Mouse (Mus musculus) gastrocnemius, adult 8-10 months (tissue): Measurements from ENCODE around the gene Kmt2b. TPM values are rescaled to one million over a fixed set of nuclear protein-coding genes. Genes with fewer than 3 reads are reported as not detected.

Experiments
- DNase-seq, 2 experiments: peaks; one replicate each; pipeline ENCODE4 v3.0.0; 2022; ENCODE audit warnings: low spot score in 2 of 2
- microRNA-seq: library from miRNA; unstranded; fragments of <30 nt; microRNA quantifications from one replicate; pipeline ENCODE4 v1.2.0, GENCODE M21; 2022
- total RNA-seq, 4 experiments: library from RNA; stranded (reverse); gene quantifications; 2 replicates each; pipeline ENCODE4 v1.2.4; 2022

Kmt2b gene
- total RNA-seq, 4 experiments from 2014 or later, result 10.9 to 15.2 (median 13.0) TPM

GRCm38 (mm10) chr7:30540572-30540971 is 48.0 kb downstream of the Kmt2b start:
- no peak for DNase-seq

GRCm38 (mm10) chr7:30534633-30535577 is 53.6 kb downstream of the Kmt2b start, which contains the start of gene Arhgap33:
Arhgap33 (minus strand) TSS chr7:30535060.
- peak; percentile 91 to 93 for DNase-seq

DNA sequence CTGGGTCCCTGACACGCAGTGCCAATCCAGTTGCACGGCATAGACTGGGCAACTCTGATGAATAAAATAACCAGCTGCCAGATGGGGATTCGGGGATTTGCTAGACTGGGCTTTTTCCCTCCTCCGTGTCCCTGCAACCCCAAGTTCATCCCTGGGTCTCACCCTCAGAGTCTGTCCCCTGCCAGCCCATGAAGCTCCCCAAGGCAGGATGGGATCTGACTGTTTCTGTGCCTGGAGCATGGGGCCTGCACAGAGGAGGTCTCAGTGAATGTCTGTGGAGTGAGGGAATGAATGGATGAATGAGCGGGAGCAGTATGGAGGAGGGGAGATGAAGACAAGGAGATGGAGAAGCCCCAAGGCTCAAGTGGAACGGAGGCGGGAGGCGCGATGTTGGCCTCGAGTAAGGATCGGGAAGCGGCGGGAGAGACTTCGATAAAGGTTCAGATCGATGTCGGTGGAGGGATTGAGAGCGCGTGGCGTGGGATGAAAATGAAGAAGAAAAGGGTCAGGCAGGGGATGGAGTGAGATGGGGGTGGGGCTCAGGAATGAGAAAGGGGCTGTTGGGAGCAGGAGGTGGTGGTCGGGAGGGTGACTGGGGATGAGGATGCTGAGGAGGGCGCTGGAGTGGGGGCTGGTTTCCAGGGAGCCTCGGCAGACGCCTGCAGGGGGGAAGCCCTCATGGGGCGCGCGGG is 54.4 kb downstream of the Kmt2b start:
- DNase-seq, result no peak

- DNase-seq, result no peak
Observed at GRCm38 (mm10) chr7:30532931-30533330, 55.6 kb downstream of the Kmt2b start.

GRCm38 (mm10) chr7:30531291-30531815 is 57.2 kb downstream of the Kmt2b start:
- no peak for DNase-seq

- no peak for DNase-seq
Observed at GRCm38 (mm10) chr7:30526981-30527380, 61.5 kb downstream of the Kmt2b start.

- DNase-seq, result no peak
Observed at GRCm38 (mm10) chr7:30526399-30526798, 62.1 kb downstream of the Kmt2b start.

DNA sequence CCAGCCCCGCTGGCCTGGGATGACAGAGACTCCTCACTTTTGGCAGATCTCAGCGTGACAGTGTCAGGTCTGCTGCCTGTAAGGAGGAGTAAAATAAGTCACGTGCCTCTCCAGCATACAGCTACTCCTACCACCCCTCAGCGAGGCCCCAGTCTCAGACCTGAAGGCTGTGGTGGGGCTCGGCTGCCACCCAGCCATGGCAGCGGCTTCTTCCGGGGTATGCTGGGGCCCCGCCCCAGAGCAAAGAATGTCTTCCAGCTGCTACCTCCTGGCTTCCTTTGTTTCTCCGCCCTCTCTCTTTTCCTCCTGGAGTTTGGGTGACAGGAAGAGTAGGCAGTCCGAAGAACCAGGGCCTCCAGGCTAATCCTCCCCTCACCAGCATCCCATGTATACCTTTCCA is 62.6 kb downstream of the Kmt2b start:
- DNase-seq, result no peak

GRCm38 (mm10) chr7:30524487-30524886 is 64.0 kb downstream of the Kmt2b start:
- DNase-seq, result no peak

GRCm38 (mm10) chr7:30522871-30523270 is 65.7 kb downstream of the Kmt2b start:
- DNase-seq, result no peak

DNA sequence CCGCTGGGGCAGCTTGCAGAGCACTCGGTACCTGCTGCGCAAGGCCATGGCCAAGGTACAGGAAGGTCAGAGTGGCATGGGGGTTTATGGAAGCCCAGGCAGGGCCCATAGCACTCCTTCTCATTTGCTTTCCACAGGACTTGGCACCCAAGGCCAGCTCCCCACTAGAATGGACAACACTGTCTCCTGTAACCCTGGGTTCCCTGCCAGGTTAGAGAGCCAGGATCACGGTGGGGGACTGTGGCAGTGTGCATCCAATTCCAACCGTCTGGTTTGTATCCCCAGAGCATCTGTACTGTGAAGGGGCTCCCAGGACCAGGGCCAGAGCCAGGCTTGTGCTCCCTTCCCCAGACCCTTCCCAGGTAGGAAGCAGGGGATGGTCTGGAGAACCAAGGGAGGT is 67.7 kb downstream of the Kmt2b start:
- DNase-seq, result no peak

DNA sequence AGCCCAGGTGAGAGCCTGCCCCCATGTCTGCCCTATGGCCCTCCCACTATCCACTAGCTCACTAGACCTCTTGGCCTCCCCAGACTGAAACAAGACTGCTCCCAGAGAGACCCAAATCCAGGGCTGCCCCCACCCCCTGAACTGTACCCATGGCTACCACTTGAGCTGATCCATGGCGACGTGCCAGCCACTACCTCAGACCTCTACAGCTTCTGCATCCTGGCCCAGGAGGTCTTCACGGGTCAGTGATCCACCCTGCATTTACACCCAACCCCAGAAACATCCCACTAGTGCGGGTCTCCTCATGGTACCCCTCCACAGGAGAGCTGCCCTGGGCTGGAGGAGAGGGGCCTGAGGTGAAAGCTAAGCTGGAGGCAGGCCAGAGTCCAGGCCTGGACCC is 68.1 kb downstream of the Kmt2b start:
- DNase-seq, result no peak

Small RNAs within 50 kb of the gene (microRNA-seq; reads per million reads assigned to microRNA genes)
- 5.0 reads per million for gene Gm38670
- gene Mir3569, result not detected

Other genes starting within 250 kb of the Kmt2b start
- gene Lrfn3, start 226.0 kb downstream of the Kmt2b start, total RNA-seq, result 1 to 10 TPM; 4.5 to 7.5 (median 5.6) TPM
- 1 to 10 TPM in 2 of 4 experiments, under 1 TPM in 2; 0.82 to 5.5 (median 2.1) TPM for gene Tyrobp, start 175.0 kb downstream of the Kmt2b start, total RNA-seq
- gene Hcst, start 168.9 kb downstream of the Kmt2b start, total RNA-seq, result not detected
- under 1 TPM in 1 of 4 experiments, not detected in 3; 0.40 TPM for gene Nfkbid, start 167.0 kb downstream of the Kmt2b start, total RNA-seq
- 1 to 10 TPM in 1 of 4 experiments, under 1 TPM in 3; 0.46 to 1.5 (median 0.71) TPM for gene Aplp1, start 143.2 kb downstream of the Kmt2b start, total RNA-seq
- not detected for gene Kirrel2, start 131.0 kb downstream of the Kmt2b start, total RNA-seq
- not detected for gene Nphs1, start 130.4 kb downstream of the Kmt2b start, total RNA-seq
- not detected for gene Prodh2, start 95.1 kb downstream of the Kmt2b start, total RNA-seq
- under 1 TPM; 0.09 to 0.72 (median 0.27) TPM for gene Arhgap33, start 53.7 kb downstream of the Kmt2b start, total RNA-seq
- 1,000 to 10,000 TPM in 3 of 4 experiments, 100 to 1,000 TPM in 1; 959 to 1,157 (median 1,030) TPM for gene Hspb6, start 36.5 kb downstream of the Kmt2b start, total RNA-seq
- 1 to 10 TPM; 2.6 to 6.2 (median 3.7) TPM for gene Proser3, start 36.4 kb downstream of the Kmt2b start, total RNA-seq
- 10 to 100 TPM in 3 of 4 experiments, 1 to 10 TPM in 1; 8.1 to 12.4 (median 11.0) TPM for gene Lin37, start 28.9 kb downstream of the Kmt2b start, total RNA-seq
- 10 to 100 TPM; 53.4 to 57.5 (median 56.9) TPM for gene U2af1l4, start 25.4 kb downstream of the Kmt2b start, total RNA-seq
- 1 to 10 TPM in 3 of 4 experiments, under 1 TPM in 1; 0.56 to 1.9 (median 1.5) TPM for gene Gm49396, start 25.4 kb downstream of the Kmt2b start, total RNA-seq
- 100 to 1,000 TPM; 140 to 149 (median 146) TPM for gene Psenen, start 25.1 kb downstream of the Kmt2b start, total RNA-seq
- gene Igflr1, start 23.3 kb downstream of the Kmt2b start, total RNA-seq, result under 1 TPM; 0.31 to 0.85 (median 0.65) TPM
- not detected for gene Zbtb32, start 10.2 kb upstream of the Kmt2b start, total RNA-seq
- under 1 TPM in 1 of 4 experiments, not detected in 3; 0.20 TPM for gene Upk1a, start 24.1 kb upstream of the Kmt2b start, total RNA-seq
- gene Cox6b1, start 37.4 kb upstream of the Kmt2b start, total RNA-seq, result 1,000 to 10,000 TPM; 1,165 to 1,556 (median 1,355) TPM
- not detected for gene Etv2, start 47.1 kb upstream of the Kmt2b start, total RNA-seq
- gene Rbm42, start 61.6 kb upstream of the Kmt2b start, total RNA-seq, result 10 to 100 TPM; 35.6 to 41.1 (median 38.5) TPM
- 1 to 10 TPM; 2.0 to 4.3 (median 4.0) TPM for gene Haus5, start 76.3 kb upstream of the Kmt2b start, total RNA-seq
- gene Pmis2, start 82.9 kb upstream of the Kmt2b start, total RNA-seq, result 1 to 10 TPM; 1.9 to 3.4 (median 2.9) TPM
- gene 2200002J24Rik, start 110.2 kb upstream of the Kmt2b start, total RNA-seq, result not detected
- 1 to 10 TPM in 1 of 4 experiments, under 1 TPM in 1, not detected in 2; 0.31 to 1.4 TPM for gene Atp4a, start 123.5 kb upstream of the Kmt2b start, total RNA-seq
- 100 to 1,000 TPM; 215 to 260 (median 249) TPM for gene Tmem147, start 140.8 kb upstream of the Kmt2b start, total RNA-seq
- gene Gapdhs, start 155.0 kb upstream of the Kmt2b start, total RNA-seq, result not detected
- gene Sbsn, start 162.7 kb upstream of the Kmt2b start, total RNA-seq, result 1 to 10 TPM in 2 of 4 experiments, under 1 TPM in 2; 0.53 to 2.0 (median 1.4) TPM
- 1 to 10 TPM in 1 of 4 experiments, under 1 TPM in 1, not detected in 2; 0.48 to 1.0 TPM for gene Dmkn, start 175.0 kb upstream of the Kmt2b start, total RNA-seq
- 1 to 10 TPM in 3 of 4 experiments, not detected in 1; 1.7 to 3.5 (median 2.0) TPM for gene Krtdap, start 199.2 kb upstream of the Kmt2b start, total RNA-seq
- 1 to 10 TPM in 2 of 4 experiments, under 1 TPM in 1, not detected in 1; 0.21 to 1.2 (median 1.2) TPM for gene Ffar2, start 235.0 kb upstream of the Kmt2b start, total RNA-seq